Mouse (Mus musculus): ENCODE measurements around the gene 1700125H20Rik.
"Not testable (repeated sequence)": the region's sequence is repeated elsewhere in the genome, so short reads cannot be mapped to it uniquely, and the experiment has no call there.

The 1700125H20Rik gene

DNA sequence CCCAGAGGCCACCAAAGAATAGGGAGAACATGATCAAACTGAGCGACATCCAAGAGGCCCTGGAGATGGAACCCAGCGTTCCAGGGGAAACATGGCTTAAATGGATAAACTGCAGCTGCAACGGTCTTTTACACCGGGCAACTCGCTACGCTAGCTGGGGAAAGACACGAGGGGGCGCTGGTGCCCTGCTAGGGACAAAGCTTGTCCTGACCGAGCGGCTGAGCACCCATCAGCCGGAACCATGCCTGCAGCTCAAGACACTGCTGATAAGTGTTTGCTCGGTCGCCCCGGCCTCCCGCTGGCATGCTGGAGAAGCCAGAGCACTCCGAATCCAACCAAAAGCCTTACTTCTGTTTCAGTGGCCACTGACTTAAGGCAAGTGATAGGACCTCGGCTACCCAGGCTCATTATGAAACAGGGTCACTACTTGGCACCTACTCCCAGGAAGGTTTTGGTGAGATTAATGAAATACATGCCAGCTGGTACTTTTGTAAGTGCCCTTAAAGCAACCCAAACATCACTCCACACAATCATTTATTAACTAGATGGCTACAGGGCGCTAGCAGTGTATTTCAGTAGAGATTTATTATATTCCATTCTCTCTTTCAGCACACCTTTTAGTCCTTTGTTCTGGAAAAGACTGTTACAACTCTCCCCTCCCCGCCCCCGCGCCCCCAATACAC, at the start of gene 1700125H20Rik:
TSS of gene 1700125H20Rik (plus strand) at position 347 of the 683 bp plus-strand sequence.
- peak; percentile 91 for DNase-seq (ENCODE audit: low spot score)

DNA sequence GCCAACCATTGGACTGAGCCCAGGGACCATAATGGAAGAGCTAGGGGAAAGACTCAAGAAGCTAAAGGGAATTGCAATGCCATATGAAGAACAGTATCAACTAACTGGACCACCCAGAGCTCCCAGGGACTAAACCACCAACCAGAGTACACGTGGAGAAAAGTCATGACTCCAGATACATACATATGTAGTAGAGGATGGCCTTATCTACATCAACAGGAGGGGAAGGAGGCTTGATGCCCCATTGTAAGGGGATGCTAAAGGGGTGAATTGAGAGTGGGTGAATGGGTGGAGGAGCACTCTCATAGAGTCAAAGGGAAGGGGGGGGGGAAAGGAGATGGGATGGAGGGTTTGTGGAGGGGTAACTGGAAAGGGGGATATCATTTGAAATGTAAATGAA, 48.1 kb upstream of the 1700125H20Rik start:
- DNase-seq (ENCODE audit: low spot score) = no peak

DNA sequence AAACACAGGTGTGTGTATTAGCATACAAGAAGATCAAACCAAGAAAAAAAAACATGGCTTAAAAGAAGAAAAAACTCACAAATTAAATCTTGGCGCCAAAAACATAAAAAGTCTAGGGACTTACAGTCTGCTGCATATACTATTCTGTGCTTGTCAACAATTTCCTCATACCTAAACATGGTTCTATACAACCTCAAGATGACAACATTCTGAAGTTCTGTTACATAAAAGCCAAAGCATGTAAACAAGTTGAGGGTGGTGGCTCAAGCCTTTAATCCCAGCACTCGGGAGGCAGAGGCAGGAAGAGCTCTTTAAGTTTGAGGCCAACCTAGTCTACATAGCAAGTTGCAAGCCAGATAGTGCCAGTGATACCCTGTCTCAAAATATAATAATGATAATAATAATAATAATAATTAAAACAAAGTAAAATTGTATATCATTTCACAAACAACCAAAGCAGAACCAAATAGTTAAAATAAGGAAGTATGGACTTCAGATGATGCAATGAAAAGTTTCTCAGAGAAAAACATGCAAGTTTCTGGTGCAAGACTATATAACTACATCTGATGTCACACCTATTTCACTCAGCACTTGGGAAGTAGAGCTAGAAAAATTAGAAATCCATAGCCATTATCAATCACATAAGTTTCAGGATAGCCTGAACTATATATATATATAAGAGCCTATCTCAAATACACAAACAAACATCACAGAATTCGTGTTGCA, 46.8 kb upstream of the 1700125H20Rik start:
- DNase-seq (ENCODE audit: low spot score) = no peak

DNA sequence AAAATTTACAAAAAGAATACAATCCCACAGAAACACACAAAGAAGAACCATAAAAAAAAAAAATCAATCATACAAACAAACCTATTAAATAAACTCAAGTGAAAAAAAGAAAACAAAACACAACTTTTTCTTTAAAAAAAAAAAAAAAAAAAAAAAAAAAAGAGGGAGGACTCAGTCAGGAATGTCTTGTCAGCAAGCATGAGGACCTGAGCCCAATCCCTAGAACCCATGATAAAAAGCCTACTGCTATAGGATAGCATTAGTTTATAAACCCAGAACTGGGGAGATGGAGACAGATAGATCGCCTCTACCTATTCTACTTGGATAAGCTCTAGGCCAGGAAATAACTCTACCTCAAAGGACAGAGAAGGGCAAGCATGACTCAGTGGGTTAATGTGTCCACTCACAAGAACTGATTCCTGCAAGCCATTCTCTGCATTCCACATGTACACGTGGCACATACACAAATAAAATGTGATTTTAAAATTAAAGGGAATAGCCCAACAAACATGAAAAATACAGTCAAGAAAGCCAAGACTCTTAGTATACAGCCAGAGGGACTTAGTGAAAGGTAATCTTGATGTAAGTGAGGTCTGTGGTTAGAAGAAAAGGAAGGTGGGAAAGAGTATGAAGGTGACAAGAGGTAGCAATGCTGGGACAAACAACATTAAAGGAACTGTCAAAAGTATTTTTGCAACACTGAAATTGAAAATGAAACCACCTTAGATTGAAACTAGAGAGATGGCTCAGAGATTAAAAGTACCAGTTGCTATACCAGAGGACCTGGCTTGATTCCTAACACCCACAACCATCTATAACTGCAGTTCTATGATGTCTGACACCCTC, 43.7 kb upstream of the 1700125H20Rik start:
- DNase-seq (ENCODE audit: low spot score) = no peak

DNA sequence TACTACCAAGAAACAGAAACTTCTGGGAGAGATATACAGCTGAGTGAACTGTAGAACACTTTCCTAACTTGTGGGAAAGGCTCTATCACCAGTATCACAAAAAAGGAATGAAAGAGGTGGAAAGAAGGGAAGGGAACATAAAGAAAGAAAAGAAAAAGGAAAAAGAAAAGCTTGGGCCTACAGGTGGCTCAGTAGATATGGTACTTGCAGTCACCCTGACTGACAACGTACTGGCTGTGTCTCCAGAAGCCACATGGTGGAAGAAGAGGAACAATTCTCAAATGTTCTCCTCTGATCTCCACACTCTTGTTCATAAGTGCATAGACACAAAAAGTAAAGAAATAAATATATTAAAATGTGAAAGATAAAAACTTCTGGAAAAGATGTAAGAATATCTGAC, 41.3 kb upstream of the 1700125H20Rik start:
- DNase-seq (ENCODE audit: low spot score) = no peak

DNA sequence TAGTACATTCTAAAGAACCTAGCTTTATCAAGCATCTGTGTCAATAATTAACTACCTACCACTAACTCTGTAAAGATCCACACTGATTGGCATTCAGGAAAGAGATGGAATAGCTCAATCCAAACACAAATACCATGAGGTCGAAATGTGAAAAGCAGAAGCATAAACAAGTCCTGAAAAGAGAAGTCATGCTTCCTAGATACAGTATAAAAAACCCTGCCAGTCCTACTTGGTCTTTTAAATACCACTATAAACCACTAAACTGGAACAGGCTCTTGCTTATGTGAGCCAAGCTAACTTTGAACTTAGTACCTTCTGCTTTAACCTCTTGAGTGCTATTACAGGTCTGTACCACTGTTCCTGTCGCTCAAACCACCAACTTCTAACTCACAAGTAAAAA, 38.7 kb upstream of the 1700125H20Rik start:
- DNase-seq (ENCODE audit: low spot score) = no peak

DNA sequence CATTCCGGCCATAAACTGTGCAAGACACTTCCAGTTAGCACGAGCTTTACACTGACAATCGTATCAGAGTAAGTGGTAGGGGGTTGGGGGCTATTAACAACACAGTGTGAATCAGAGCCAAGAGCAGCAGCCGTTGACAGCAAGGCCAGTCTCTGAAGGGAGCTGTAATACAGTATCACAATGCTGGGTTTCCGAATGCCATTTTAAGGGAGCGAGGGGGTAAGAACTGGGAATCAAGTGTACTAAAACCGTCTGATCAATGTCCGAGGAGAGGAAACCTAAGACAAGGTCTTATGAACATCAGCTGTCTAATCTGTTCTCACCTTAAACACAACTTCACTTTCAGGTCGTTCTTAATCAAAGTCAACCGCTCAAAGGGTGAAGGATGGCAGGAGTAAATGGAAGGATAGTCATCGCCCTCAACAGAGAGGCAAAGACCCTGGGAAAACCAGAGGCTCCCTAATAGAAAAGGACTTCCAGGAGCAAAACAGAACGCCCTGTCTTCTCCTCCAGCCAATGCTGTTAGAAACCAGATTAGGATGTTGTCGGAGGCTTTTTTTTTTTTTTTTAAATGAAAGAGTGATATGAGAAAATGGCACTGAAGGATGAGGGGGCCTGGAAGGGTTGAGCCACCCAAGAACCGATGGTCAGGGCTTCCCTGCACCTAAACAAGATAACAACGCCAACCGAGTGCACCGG, 31.3 kb upstream of the 1700125H20Rik start:
- DNase-seq (ENCODE audit: low spot score) = no peak

DNA sequence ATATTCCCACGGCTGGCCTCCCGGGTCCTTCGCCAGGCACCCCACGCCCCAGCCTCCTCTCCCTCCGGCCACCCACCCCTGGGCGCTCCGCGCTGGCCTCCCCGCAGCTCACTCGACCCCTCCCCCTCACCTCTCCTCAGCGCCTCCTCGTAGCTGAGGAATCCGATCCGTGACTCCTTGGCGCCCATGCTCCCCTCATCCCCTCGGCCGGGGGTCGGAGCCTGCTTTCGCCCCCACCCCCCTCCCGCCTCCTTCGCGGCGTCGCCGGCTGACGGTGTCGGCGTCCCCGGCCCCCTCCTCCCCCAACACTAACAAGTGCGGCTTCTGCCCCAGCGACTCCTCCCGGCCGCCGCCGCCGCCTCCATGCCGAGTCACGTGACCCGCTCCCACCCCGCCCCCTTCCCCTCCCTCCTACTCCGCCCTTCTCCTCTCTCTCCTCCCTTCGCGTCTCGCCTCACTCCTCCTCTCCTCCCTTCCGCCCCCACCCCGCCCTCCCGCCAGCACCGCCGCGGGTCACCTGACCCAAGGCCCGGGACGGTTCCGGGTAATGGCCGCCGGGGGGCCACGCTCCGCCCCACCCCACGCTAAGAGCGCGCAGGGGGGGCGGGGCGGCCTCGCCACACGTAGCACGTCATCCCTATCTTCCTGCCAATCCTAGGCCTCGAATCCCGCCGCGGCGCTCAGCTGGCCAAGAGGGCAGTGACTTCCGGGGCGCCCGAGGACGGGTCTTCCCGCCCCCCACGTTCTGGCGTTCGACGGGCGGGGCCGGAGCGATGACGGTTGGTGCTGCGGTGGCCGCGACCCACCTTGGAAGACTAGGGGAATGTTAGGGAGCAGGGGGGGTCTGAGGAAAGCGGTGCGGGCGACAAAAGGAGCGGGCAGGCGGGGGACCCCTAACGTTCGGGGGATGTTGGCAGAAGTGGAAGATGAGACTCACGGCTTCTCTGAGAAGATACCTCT, 30.3 kb upstream of the 1700125H20Rik start, which contains the start of gene Usp32:
TSS of gene Usp32 (minus strand) at position 581 of the 960 bp plus-strand sequence.
- peak; percentile 97 for DNase-seq (ENCODE audit: low spot score)

DNA sequence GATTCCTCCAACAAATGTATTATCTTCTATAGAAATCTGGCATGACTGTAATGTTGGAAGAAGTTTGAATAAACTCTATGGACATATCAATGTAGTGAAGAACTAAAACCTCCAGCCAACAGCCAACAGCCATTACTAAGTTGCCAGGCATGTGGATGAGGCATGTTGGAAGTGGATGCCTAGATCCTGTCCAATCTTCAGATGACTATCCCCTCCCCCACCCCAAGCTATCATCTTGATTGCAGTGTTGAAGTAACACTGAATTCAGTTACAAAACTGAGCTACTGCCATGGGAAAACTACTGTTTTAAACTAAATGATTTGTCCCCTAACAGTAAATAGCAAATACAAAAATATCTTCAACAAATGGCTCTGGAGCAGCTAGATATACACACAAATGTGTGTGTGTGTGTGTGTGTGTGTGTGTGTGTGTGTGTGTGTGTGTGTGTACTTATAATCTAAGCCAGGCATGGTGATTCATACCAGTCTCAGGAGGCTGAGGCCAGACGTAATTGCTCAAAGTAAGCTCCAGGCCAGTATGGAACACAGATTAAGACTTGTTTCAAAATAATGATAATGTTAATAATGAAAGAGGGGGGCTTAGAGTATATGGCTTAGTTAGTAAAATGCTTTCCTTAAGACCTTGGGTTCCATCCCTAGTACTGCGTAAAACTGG, 17.8 kb upstream of the 1700125H20Rik start:
- no peak for DNase-seq (ENCODE audit: low spot score)

DNA sequence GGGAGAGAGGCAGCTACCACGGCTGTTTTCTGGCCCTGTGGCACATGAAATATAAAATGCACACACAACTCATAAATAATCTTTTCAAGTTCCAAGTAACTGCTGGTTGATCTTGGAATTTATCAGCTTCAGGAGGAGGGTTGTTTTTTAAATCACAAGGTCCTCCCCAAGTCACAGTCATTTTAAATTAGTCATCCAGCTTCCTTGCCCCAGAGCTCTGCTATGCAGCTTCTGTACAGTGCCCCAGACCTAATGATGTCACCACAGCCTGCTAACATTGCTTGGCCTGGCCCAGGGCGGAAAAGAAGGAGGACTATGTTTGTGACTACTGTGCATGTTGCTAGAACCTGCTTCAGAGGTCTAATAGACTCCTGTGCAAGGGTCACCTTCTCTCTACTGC, 12.9 kb upstream of the 1700125H20Rik start:
- no peak for DNase-seq (ENCODE audit: low spot score)

DNA sequence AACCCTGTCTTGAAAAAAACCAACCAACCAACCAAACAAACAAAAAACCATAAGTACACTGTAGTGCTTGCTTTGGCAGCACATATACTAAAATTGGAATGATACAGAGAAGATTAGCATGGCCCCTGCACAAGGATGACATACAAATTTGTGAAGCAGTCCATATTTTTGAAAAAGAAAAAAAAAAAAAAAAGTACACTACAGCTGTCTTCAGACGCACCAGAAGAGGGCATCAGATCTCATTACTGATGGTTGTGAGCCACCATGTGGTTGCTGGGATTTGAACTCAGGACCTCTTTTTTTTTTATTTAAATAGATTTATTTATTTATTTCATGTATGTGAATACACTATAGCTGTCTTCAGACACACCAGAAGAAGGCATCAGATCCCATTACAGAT, 7.2 kb upstream of the 1700125H20Rik start:
- DNase-seq (ENCODE audit: low spot score) = not testable (repeated sequence)

DNA sequence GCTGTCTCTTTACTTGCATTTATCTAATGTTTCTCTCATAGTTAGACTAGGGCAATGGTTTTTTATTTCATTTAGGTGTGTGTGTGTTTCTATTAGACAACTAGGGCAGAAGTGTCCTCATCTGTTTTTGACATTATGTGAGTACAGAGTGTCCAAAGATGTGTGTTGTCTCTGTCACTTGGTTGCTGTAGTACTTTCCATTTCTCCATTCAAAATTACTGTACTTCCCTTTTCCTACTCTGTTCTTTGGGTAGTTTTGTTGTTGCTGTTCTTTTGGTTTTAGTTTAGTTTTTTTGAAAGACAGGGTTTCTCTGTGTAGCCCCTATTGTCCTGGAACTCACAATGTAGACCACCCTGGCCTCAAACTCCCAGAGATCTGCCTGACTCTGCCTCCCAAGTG, 5.8 kb upstream of the 1700125H20Rik start:
- DNase-seq (ENCODE audit: low spot score) = no peak

DNA sequence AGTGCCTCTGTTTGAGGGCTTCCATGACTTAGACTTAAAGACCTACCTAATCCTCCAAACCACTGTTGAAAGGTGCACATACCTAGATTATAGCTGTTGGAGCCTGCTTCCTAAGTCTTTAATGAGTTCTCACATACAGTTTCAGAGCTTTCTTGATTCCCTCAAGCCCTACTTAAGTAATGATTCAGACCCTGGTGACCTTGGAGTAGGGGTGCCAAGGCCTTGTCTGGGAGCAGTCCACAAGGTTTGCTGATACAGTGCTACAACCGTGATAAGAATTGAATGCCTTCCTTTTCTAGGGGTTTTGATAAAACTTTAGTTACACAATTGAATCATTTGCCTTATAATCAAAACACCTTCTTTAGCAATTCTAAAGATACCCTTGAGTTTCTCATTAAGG, 2.7 kb upstream of the 1700125H20Rik start:
- no peak for DNase-seq (ENCODE audit: low spot score)

DNA sequence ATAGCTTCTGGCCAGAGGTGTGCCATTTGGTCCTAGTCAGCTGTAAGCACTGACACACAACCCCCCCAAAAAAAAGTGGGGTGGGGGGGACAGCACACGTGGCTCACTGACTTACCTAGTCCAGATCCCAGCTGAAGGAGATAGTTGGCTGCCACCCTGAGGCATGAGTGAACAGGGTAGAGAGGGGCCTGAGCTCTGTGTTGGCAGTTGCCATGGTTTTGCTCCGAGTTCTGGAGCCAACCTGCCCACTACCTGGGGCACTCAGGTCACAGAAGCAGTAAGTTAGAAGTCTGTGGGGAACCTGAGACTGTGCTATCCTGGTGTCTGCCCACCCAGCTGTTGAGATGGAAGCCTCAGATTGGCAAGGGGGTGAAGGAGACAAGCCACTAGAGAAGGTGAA, 629 bp downstream of the 1700125H20Rik start:
- no peak for DNase-seq (ENCODE audit: low spot score)

DNA sequence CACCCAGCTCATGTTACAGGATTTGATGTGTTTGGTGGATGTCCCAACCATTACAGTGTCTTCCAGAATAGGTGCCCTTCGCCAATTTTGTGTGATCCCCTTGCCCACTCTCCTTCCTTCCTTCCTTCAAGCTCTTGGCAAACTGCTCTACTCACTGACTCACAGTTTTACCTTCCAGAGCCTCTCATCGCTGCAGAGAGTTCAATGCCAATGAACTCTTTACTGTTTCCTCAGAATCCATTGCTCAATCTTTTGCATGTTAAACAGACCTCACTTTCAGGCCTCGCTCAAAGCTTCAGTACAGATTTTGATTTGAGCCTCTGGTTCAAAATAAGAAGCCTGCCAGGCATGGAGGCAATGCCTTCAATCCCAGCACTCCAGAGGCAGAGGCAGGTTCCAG, 5.7 kb downstream of the 1700125H20Rik start:
- no peak for DNase-seq (ENCODE audit: low spot score)

DNA sequence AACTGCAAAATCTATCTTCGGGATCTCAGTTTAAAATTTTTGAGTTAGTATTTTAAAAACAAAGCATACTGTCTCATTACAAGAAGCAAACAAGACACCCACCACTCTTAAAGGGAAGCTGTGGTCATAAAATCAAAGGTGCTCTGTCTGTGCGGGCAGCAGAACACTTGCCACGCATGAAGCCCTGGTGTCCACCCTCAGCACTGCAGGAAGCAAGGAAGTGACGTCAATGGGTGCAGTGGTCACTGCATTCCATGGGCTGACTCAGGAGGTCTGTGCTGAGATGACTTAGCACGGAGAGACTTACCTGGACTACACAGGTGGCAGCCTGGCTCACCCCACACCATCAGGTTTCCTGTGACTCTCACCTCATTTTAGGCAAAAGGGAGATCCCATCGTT, 7.6 kb downstream of the 1700125H20Rik start:
- no peak for DNase-seq (ENCODE audit: low spot score)

DNA sequence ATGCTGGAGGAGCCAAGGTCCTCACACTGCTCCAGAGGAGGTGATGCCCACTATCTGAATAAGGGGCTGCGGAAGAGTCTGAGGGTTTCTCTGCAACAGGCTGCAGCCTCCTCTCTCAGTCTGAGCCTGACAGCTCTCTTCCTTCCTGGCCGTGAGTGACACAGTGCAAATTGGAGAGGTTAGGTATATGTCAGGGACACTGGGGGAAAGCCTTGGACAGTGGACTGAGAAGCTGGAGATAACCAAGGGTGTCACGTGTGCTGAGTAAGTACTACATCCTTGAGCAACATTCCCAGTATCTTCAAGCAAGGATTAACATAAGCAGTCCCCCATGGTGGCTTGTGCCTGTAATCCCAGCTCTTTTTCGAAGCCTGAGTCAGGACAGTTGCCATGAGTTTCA, 8.2 kb downstream of the 1700125H20Rik start:
- DNase-seq (ENCODE audit: low spot score) = no peak

DNA sequence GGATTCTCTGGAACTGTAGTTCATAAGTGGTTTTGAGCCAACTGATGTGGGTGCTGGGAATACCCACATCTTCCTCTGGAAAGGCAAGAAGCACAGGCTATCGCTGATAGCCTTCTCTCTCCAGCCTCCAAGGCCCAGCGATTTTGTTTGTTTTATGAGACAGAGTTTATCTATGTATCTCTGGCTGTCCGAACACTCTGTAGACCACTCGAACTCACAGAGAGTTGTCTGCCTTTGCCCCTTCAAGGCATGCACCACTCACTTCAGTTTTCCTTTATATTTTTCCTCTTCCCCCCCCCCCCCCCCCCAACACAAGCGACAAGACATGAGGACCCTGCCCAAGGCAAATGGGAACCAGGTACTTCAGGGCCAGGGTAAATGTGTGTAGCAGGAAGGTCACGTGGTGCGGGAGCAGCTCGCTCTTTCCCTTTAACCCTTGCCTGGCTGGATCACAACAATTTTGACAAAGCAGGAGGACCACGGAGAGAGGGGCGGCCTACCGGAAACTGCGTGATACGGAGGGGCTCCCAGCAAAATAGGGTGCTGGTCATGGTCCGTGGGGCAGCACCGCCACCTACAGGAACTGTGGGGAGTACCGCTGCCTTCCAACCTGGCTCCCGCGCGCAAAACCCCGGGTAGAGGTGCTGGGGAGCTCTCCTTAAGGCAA, 12.5 kb downstream of the 1700125H20Rik start:
- peak; percentile 82 for DNase-seq (ENCODE audit: low spot score)

DNA sequence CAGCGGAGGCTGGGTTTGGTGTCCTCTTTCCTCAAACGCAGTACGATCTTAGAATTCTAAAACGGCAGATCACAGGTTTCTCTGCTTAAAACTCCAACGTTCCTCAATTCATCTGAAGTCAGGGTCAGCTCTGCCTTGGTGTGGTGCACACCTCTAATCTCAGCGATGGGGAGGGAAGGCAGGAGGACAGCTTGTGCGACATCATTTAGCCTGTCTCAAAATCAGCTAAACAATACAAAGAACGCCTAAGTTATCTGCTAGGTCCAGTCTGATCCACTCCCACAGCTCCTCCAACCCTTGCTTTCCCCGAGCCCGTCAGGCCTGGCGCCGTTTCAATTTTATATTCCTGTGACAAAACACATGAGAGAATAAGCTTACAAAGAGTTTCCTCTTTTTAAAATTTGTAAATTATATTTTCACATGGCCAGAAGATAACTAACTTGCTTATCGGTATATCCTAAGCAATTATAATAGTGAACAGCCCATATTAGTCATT, 13.1 kb downstream of the 1700125H20Rik start:
- DNase-seq (ENCODE audit: low spot score) = no peak

DNA sequence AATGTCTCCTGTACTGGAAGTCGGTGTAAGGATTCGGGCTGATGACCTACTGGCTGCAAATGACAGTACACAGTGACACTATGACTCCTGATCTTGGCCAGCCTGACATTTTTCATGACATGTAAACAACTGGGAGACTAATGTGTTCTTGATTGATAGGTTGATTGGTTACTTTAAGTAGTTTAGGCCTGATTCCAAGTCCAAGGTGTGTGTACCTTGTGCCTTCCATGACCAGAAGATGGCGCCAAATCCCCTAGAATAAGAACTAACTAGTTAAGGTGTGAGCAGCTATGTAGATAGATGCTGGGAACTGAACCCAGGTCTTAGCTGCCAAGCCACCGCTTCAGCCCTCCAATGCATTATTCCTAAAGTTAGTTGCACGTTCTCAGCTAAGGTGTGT, 13.9 kb downstream of the 1700125H20Rik start:
- DNase-seq (ENCODE audit: low spot score) = no peak

Data from ovary, postnatal 36 days (tissue).